Mouse (Mus musculus) hematopoietic stem cell, adult 5-6 weeks (primary cell): Measurements from ENCODE around the gene BC048507. TPM values are rescaled to one million over a fixed set of nuclear protein-coding genes. Genes with fewer than 3 reads are reported as not detected.
"Not testable (repeated sequence)": the region's sequence is repeated elsewhere in the genome, so short reads cannot be mapped to it uniquely, and the experiment has no call there.

Experiments
- ATAC-seq, 2 experiments: fragments of 125-278 bp in 1 of 2; replicated peaks in 1 of 2; 2 replicates each; pipeline ENCODE4 v1.8.0; 2016 to 2017; ENCODE audit warnings: inconsistent platforms in 2 of 2, mild to moderate bottlenecking in 2 of 2, moderate number of reproducible peaks in 2 of 2, low read depth in 1 of 2, moderate TSS enrichment in 1 of 2; ENCODE audit not compliant: low FRiP score in 2 of 2, poor library complexity in 2 of 2, severe bottlenecking in 2 of 2, insufficient read depth in 1 of 2, low TSS enrichment in 1 of 2
- total RNA-seq: library from RNA; stranded (forward); fragments of 172-1452, 232-1000 nt; gene quantifications from 2 replicates; pipeline ENCODE4 v1.2.3, GENCODE M21; 2017

The BC048507 gene
- not detected in 2 replicates for total RNA-seq

DNA sequence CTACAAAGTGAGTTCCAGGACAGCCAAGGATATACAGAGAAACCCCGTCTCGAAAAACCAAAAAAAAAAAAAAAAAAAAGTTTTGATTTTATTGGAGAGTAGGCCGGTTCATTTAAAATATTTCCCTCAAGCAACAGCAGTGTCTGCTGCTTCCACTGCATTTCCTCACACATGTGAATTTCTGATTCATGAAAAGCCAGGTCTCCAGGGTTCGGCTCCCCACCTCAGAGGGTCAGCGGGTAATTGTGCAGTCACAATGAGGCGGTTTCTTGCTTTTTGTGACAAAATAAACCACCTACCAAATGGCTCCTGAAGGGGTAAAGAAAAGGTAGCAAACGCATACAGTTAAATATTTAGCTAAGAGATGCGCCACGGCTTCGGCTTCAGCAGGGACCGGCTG is at the start of gene BC048507:
TSS of gene BC048507 (plus strand) at position 301 of the 400 bp plus-strand sequence.
- ATAC-seq, result no peak

DNA sequence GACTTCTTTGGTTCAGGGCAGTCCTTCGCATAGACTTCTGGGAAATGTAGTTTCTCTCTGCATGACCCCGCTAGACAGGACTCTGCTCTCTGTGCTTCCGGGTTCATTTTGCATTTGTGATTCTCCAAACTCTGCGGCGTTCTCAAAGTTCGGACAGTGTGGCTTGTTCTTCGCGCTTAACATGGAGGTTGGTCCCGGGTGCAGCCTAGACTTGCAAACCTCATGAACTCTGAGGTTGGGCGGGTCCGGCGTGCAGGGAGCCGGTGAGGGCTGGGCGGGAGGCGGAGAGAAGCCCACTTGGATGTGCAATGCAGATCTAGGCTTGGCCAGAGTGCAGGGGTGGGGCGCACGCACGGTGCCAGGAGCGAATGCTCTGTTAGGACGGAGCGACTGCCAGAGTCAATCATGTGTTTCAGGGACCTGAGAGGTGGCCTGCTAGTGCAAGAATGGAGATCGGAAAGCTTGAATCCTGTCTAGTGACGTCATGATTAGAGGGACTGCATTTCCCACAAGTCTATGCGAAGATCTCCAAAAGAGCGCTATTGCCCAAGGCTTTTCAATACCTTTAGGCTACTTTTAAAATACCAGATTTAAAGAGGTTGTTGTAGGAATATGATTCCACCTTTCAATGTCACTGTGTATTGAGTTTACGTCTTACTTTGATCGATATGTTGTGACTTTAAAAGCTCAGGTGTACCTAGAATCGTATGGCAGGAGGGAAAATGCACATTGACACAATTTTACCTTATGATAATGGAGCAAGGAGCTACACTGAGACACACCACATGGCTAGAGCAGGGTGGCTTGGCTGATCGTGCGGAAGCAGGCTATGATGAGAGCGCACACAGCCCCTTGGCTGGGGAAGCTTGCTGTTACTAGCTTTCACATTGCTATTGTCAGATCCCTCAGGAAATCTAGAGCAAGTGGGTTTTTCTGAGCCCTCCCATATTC is 49.1 kb upstream of the BC048507 start, which contains the start of gene Zfp273:
TSS of gene Zfp273 (plus strand) at position 31 of the 951 bp plus-strand sequence.
- peak; percentile 97 for ATAC-seq

DNA sequence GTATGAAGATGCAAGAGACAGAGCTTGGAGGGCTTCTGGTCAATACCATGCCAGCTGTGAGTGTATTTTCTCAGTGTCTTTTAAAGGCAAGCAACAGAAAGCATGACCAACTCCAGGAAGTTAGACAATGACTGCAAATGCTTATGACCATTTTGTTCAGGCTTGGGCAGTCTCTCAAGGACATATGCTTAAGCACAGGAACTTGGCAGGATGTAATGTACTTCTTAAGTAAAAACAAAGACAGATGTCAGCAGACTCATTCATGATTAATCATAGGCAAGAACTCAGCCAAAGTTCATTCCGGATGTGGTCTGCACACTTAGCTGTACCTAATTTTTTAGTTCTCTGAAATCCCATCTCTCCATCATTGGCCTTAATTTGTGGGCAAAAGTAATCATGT is 44.5 kb upstream of the BC048507 start:
- no peak for ATAC-seq

DNA sequence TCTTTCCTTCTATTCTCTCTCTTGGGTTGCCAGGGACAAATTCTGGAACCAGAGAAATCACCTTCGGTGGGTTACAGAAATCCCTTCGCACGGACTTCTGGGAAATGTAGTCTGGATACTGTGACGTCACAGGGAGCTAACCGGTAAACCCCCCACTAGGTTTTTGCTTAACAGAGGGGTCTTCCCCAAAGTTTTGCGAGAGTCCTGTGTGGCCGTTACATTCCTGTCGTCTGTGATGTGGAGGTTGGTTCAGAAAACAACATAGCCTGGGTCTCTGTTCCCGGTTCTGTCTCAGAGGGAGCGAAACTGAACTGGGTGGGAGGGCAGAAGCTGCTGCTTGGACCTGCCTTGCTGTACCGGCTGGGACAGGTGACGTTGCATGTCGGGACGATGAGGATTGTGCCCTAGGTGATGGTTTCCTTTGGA is 32.2 kb upstream of the BC048507 start, which contains the start of gene Gm10037:
TSS of gene Gm10037 (plus strand) at position 196 of the 426 bp plus-strand sequence.
- ATAC-seq, result peak; percentile 84 to 88

DNA sequence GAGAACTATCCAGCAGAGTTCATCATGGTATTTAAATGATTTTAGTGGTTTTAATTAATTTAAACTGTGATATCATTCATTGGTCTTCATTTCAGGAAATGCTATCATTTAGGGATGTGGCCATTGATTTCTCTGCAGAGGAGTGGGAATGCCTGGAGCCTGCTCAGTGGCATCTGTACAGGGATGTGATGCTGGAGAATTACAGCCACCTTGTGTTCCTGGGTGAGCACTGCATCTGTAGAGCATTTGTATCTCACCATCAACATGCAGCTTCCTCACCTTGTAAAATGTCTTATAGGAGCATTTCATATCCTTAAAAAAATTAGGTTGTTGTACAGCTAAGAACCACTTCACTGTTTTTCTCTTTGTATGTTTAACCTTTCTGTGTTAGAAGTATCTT is 30.0 kb upstream of the BC048507 start:
- ATAC-seq, result not testable (repeated sequence)

DNA sequence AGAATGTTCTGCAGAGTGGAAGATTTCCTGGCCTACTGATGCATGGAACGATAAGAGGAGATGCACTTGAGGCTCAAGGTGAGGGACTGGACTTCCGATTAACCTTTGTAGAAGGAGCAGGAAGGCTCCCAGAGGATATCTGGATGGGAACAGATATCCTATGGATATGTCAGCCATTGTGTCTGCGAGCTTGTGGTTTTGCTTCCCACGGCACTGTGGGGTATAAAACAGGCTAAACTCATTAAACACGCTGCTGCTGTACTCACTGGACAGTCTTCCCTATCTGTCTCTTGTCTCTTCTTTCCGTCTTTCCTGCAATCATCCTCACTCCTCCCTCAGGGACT is 19.4 kb upstream of the BC048507 start:
- no peak; a peak in 2 of 4 replicates for ATAC-seq

DNA sequence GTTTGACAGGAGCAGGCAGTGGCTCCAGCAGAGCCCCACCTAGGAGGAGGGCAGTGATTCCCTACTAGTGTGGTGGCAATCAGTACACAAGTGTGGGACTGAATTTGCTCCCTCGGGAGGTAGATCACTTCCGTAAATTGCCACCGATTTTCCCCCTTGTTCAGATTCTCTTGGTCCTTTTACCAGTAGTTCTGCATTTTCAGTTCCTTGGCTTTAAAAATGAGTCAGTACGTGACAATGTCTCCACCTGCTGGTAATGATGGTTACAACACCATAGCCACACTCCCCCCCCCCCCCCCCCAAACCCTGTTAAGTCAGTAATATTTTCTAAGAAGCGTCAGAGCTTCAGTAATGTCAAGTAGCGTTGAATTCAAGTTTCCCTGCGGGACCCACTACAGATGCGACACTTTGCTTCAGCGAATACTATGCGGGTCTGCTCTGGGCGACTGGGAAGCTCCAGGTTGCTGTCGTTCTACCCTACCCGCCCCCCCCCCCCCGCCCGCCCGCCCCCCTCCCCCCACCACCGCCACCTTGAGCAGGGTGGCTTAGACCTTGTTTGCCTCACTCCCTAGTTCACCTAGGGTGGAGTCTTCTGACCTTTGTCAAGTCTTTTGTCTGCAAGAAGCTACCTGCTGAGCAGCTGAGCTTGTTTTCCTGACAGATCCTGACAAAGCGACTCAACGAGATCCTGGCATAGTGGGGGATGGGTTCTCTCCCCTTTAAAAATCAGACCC is 18.8 kb upstream of the BC048507 start:
- ATAC-seq, result peak; percentile 94 to 96

DNA sequence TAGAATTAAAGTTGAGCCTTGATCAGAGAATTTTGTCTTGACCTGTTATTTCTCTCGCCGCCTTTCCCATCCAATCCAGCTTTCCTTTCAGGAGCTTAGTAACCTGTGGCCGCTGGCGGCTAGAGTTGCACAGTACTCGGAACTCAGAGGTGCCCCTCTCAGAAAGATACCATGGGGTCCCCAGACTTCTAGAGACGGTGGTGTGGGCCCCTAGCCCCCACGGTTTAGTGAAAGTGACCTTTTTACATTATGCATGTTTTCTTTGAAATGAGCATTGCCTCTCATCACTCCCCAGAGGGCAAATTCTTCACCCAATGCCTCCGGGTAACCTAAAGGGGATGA is 18.3 kb upstream of the BC048507 start:
- no peak for ATAC-seq

DNA sequence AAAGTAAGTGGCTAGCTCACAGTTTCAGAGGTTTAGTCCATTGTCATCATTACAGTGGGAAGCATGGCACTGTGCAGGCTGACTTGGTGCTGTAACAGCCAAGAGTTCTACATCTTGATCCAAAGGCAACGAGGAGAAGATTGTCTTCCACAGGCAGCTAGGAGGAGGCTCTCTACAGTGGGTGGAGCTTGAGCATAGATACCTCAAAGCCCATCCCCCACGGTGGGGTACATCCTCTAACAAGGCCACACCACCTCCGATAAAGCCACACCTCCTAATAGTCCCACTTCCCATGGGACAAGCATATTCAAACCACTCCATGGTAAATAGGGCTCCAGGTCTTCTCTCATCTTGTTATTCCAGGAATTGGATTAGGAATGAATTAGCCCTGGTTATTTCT is 12.8 kb upstream of the BC048507 start:
- ATAC-seq, result no peak

DNA sequence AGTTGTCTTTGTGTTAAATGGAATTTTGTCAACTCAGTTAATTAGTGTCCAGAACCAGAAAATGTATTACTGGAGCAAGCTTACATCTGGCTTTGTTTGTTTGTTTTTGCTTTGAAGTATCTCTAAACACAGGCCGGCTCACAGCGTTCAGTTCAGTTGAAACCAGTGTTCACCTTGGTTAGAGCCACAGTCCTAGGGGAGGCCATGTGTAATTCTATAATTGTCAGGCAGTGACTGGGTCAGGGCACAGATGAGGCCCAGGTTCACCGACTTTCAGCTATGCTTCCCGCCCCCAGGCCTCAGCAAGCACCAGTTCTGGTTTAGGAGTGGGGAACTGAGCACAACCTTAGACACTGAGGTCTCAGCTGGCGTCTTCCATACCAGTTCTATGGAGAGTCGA is 10.0 kb upstream of the BC048507 start:
- no peak for ATAC-seq

DNA sequence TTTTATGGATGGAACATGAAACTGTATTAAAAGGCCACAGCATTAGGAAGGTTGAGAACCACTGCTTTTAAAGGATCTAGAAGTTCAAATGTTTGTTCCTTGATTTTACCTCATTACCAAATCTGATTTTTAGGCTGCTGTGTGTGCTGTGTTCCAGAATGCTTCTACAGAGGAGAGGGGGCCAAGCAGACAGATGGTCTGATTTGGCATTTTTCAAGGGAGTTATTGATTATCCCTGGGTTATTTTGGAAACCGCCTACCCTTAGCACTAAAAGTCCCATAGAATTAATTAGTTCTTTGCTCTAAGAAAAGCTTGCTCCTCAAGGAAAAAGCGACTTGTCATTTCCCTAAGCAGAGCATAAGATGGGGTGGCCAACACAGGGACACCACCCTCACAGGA is 9.1 kb upstream of the BC048507 start:
- no peak for ATAC-seq

DNA sequence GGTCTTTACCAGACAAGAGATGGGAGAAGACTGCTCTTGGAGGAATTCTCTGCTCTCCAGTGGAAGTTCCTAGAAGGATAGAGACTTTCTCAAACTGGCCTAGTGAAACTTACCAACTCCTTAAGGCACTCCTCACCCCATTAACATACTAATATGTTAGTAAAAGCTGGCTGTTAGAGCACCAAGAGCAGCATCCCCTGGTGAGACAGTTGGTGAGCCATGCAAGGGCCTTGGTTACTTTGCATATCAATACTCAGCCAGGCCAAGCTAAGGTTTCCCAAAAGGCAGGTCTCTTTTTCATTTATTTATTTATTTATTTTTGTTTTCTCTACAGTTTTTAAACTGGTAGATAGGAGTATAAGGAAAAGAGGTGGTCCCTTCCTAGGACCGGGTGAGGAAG is 5.8 kb upstream of the BC048507 start:
- ATAC-seq, result no peak

DNA sequence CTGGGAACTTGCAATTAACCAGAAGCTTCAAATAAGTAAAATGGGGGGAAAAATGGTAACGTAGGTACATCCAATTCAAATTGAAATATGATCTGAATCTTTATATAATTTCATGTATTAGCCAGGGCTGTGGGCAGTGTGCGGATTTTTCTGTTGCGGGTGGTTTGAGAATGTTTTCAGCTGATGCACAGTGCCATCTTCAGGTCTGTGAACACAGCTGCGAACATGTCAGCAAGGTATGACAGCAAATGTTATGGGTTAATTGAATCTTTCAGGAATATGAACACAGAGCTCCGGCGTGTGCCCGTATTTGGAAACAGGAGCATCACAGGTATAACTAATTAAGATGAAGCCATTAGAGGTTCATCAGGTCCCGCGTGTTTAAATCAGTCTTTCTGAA is 618 bp upstream of the BC048507 start:
- ATAC-seq, result no peak

DNA sequence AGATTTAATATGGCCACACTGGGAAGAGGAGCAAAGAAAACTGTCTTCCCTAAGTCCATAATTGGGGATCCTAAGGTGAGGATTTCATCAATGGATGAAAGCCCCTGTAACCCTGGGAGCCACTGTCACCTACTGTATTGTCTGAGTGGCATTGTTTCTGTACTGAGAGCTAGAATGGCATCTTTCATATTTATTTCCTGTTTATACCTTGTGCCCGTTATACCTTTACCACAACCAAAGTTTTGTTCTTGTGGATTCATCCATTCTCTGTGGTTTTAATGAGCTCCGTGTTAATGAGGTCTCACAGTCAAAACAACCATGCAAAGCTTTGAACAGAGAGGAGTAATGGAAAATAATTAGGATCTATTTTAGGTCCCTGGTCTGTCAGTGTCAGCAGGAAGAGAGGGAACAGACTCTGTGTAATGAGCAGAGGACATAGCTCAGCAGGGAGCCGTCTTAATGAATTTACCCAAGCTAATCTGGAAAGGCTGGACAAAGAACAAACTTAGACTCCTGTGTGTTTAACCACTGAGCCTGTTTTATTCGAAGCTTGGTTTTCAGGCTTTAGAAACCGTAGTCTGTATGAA is 1.7 kb downstream of the BC048507 start:
- ATAC-seq, result no peak

DNA sequence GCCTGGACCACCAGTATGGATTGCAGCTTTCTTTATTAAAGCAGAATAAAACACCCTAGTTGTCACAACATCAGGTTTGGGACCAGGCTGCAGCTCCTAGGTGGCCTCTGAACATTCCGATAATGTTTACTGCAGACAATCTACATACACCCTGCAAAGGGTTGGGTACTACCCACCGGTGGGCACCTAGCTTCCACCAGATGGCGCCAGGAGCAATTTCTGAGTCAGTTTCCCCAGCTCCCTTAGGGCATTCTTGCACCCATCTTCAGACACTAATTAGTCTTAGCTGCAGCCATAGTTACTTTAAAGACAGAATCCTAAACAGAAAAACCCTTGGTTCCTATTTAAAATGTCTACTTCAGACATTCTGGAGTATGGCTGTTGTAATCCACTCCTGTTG is 4.8 kb downstream of the BC048507 start:
- ATAC-seq, result no peak

DNA sequence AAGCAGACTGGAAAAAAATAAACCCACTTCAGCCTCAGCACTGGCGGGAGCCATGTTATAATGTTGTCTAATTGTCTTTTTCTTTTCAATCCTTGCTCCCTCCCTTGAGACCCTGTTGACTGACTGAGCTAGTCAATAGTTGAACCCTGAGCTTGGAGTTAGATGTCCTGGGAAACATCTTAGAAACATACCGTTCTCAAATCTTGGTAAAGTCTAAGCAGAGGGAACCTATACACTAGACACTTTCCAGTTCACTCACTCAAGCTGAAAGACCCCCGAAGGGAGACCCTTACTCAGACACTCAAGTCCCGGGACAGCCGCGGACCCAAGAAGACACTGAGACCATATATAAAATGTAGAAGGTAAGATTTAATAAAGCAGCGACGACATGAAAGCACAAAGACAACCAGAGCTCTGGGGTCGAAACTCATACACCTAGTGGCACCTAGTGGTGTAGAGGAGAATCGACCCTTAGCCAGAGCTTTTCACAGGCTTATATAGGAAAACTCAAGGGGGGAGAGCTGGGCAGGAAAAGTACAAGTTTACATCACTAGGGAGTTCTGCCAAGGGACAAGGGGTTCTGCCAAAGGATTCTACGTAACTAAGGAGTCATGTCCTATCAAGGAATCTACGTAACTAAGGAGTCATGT is 13.0 kb downstream of the BC048507 start:
- ATAC-seq, result not testable (repeated sequence)

DNA sequence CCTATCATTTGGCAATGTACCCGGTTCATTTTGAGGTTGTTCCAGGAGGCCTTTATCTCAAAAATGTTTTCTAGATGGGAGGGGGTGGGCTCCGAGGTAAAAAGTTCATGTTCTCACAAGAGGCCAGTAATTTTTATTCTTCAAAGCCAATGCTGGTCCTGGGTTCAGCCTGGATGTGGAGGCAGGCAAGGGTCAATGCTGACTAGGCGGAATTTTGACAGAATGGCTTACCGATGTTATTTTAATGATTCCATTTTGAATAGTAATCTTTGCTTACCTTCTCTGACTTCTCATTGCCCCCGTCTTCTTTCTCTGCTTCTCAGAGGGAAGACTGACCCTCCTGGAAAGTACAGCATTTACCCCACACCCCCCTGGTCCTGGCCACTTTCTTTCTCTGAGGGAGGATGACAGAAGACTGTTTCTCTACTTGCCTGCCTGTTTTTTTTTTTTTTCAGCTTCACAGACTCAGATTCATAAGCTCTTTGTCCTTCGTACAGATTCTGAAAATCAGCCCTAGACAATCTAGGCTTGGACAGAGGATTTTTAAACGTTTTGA is 13.7 kb downstream of the BC048507 start:
- ATAC-seq, result no peak
